9 mouse cellular contexts compared by ENCODE assay signal in genomic region chr1:104769250-104769607, GRCm38 (mm10). TPM values are rescaled to one million over a fixed set of nuclear protein-coding genes. Genes with fewer than 3 reads are reported as not detected.
DNase-seq lines count a peak whose midpoint lies in the region; ATAC-seq lines count a peak whose summit lies in the region.
"Had no signal": no experiment of that assay in that cellular context is flagged by ENCODE, and none has a peak within 500 bp of the region (broad histone marks: within the 10 kb centered on the region; RNA-seq: fewer than 3 reads in every experiment).

No protein-coding gene starts in this region.

- no peaks in the 10 kb centered on the region for H3K36me3 ChIP-seq in embryonic facial prominence, embryonic 11.5 days (replicated peaks; ENCODE audit: control insufficient read depth, insufficient read depth, low read depth, low read length)
- H3K36me3 ChIP-seq in intestine, embryonic 14.5 days (ENCODE audit: control insufficient read depth, insufficient read depth, low read length), result no peaks in the 10 kb centered on the region
- H3K36me3 ChIP-seq in midbrain, embryonic 13.5 days, result no peaks in the 10 kb centered on the region

- peak overlapping the region; percentile 89 for H3K4me2 ChIP-seq in embryonic facial prominence, embryonic 11.5 days (ENCODE audit: low read depth, low read length)
- peak overlapping the region; percentile 88 for H3K4me2 ChIP-seq in intestine, embryonic 14.5 days (ENCODE audit: low read length)
- peak overlapping the region; percentile 99 for H3K4me2 ChIP-seq in midbrain, embryonic 13.5 days (replicated peaks)

- H3K9ac ChIP-seq in embryonic facial prominence, embryonic 11.5 days (replicated peaks; ENCODE audit: low read length), result peak overlapping the region; percentile 34
- H3K9ac ChIP-seq in intestine, embryonic 14.5 days (ENCODE audit: low read length), result no peak overlapping the region
- peak overlapping the region; percentile 78 for H3K9ac ChIP-seq in midbrain, embryonic 13.5 days (replicated peaks)

- no peaks in the 10 kb centered on the region; the same call in 1 of the 2 replicates for H3K4me1 ChIP-seq in embryonic facial prominence, embryonic 11.5 days (ENCODE audit: control insufficient read depth, insufficient read depth, low read length)
- 0 out of 2 replicates have a peak, but pooled peaks cover 3% of the 10 kb centered on the region for H3K4me1 ChIP-seq in intestine, embryonic 14.5 days (replicated peaks; ENCODE audit: control insufficient read depth, insufficient read depth, low read length)
- peaks cover 21% of the 10 kb centered on the region for H3K4me1 ChIP-seq in midbrain, embryonic 13.5 days (replicated peaks)

- no peak overlapping the region for H3K27ac ChIP-seq in embryonic facial prominence, embryonic 11.5 days (replicated peaks; ENCODE audit: low read depth, low read length)
- H3K27ac ChIP-seq in intestine, embryonic 14.5 days (ENCODE audit: low read depth), result no peak overlapping the region
- no peak overlapping the region for H3K27ac ChIP-seq in midbrain, embryonic 13.5 days

- H3K9me3 ChIP-seq in embryonic facial prominence, embryonic 11.5 days (replicated peaks; ENCODE audit: control insufficient read depth, low read length), result no peaks in the 10 kb centered on the region
- no peaks in the 10 kb centered on the region for H3K9me3 ChIP-seq in intestine, embryonic 14.5 days (ENCODE audit: control insufficient read depth, low read length)
- H3K9me3 ChIP-seq in midbrain, embryonic 13.5 days, result no peaks in the 10 kb centered on the region

- ATAC-seq in embryonic facial prominence, embryonic 11.5 days (replicated peaks; ENCODE audit: insufficient number of reproducible peaks, low FRiP score, low TSS enrichment, low read depth), result peak; percentile 58
- ATAC-seq in intestine, embryonic 14.5 days (replicated peaks; ENCODE audit: low FRiP score, low TSS enrichment, low read depth), result peak; percentile 63
- ATAC-seq in midbrain, embryonic 13.5 days, result peak; percentile 79
- no peak for ATAC-seq in megakaryocyte-erythroid progenitor cell, adult 5-6 weeks (replicated peaks; ENCODE audit: low FRiP score, low TSS enrichment, poor library complexity, severe bottlenecking)

- peaks cover 9% of the 10 kb centered on the region for H3K27me3 ChIP-seq in embryonic facial prominence, embryonic 11.5 days (ENCODE audit: control insufficient read depth, insufficient read depth, low read length)
- H3K27me3 ChIP-seq in intestine, embryonic 14.5 days (replicated peaks; ENCODE audit: control insufficient read depth, insufficient read depth, low read length), result peaks cover 6% of the 10 kb centered on the region
- peaks cover 21% of the 10 kb centered on the region for H3K27me3 ChIP-seq in midbrain, embryonic 13.5 days

- DNase-seq in 3134 (ENCODE audit: extremely low read depth, insufficient read length, low spot score) (peak; percentile 2), ES-CJ7 (ENCODE audit: low read depth, low spot score) (peak; percentile 27), adipocyte (ENCODE audit: low spot score) (no peak)
- peak; percentile 33 for DNase-seq in embryonic facial prominence, embryonic 11.5 days (ENCODE audit: low spot score)
- no peak for DNase-seq in intestine, embryonic 14.5 days (ENCODE audit: low spot score)
- DNase-seq in yolk sac, embryonic 10.5 days (ENCODE audit: low spot score), result no peak

- H3K4me3 ChIP-seq in embryonic facial prominence, embryonic 11.5 days (ENCODE audit: low read depth, low read length), result peak overlapping the region; percentile 47
- H3K4me3 ChIP-seq in intestine, embryonic 14.5 days (ENCODE audit: low read depth, low read length), result peak overlapping the region; percentile 42
- peak overlapping the region; percentile 67 for H3K4me3 ChIP-seq in midbrain, embryonic 13.5 days (replicated peaks)
- H3K4me3 ChIP-seq: erythroblast, embryonic 14.5 days had no signal

- under 1% methylated on average over 12 of the region's 12 CpGs for WGBS in embryonic facial prominence, embryonic 11.5 days
- WGBS in intestine, embryonic 14.5 days, result 0% methylated on average over 12 of the region's 12 CpGs
- under 1% methylated on average over 12 of the region's 12 CpGs for WGBS in midbrain, embryonic 13.5 days

RNA-seq across cellular contexts. Expression of gene Cdh20, which starts 0.9 kb away (rescaled TPM):
- 0.17 and 0.31 TPM in 2 replicates for polyA plus RNA-seq in embryonic facial prominence, embryonic 11.5 days (2014; fragmentation: Nextera tagmentation; extraction: Ambion mirVana)
- 0.07 and 0.20 TPM in 2 replicates for polyA plus RNA-seq in intestine, embryonic 14.5 days (2014; fragmentation: Nextera tagmentation; extraction: Ambion mirVana)
- polyA plus RNA-seq in midbrain, embryonic 13.5 days (2015; fragmentation: Nextera tagmentation; extraction: Ambion mirVana), result 1.0 and 1.3 TPM in 2 replicates
- not detected in 2 replicates for total RNA-seq in megakaryocyte-erythroid progenitor cell, adult 5-6 weeks (2014; fragmentation: Nextera tagmentation)
- total RNA-seq in megakaryocyte-erythroid progenitor cell, adult 5-6 weeks (2017), result not detected in 2 replicates
- polyA plus RNA-seq: erythroblast, embryonic 14.5 days had no signal

Comparison
In these comparisons a context has a peak if more than half of its experiments do, and no peak if none do; other contexts are left out.
1. DNase-seq: peak in 3134 (single experiment), ES-CJ7 (single experiment) and embryonic facial prominence, embryonic 11.5 days (single experiment); none in intestine, embryonic 14.5 days (single experiment), yolk sac, embryonic 10.5 days (single experiment) and adipocyte (single experiment).
2. Peak in every context shown above with its lines, with median percentiles within 50 percentile points of each other: H3K4me2 ChIP-seq and H3K4me3 ChIP-seq.